Mouse (Mus musculus) cerebellum, adult 2 months (tissue): ENCODE measurements at regions not wholly inside any gene's neighbourhood (a gene's known extent, or its start where the extent isn't known, plus 50 kb on each side); places are given as distances from the start of the nearest gene placed in this dataset.

Experiments used
- CTCF ChIP-seq: fragments of 200-500 bp; IDR thresholded peaks from 2 replicates; pipeline ENCODE4 v1.5.1; 2011; ENCODE audit warnings: low read depth, mild to moderate bottlenecking, control low read depth, low read length, moderate library complexity, borderline replicate concordance; ENCODE audit not compliant: insufficient read depth
- POLR2A ChIP-seq: fragments of 200-500 bp; IDR thresholded peaks from 2 replicates; pipeline ENCODE4 v1.6.1; 2011; ENCODE audit warnings: low read length, control low read depth, borderline replicate concordance; ENCODE audit not compliant: insufficient read depth

- TF ChIP-seq POLR2A: no peak
- TF ChIP-seq CTCF: no peak
Measured at GRCm38 (mm10) chr7:74200661-74201060, 187.2 kb upstream of the St8sia2 start.
